Mouse (Mus musculus) midbrain, embryonic 10.5 days (tissue): ENCODE results near the gene Pcdh20. TPM values are rescaled to one million over a fixed set of nuclear protein-coding genes. Genes with fewer than 3 reads are reported as not detected.

Source experiments
- DNase-seq: peaks from one replicate; pipeline ENCODE4 v3.0.0-alpha.2; 2017; ENCODE audit warnings: low spot score
- H3K27ac ChIP-seq: fragments of 300-500 bp; sonication (generic); replicated peaks from 2 replicates; pipeline ENCODE4 v1.5.1; 2016; ENCODE audit warnings: mild to moderate bottlenecking
- H3K27me3 ChIP-seq: fragments of 300-500 bp; sonication (generic); 2 replicates; pipeline ENCODE4 v1.6.1; 2016; ENCODE audit warnings: low read depth, mild to moderate bottlenecking; ENCODE audit not compliant: poor library complexity, severe bottlenecking
- H3K36me3 ChIP-seq: fragments of 300-500 bp; sonication (generic); 2 replicates; pipeline ENCODE4 v1.6.1; 2016; ENCODE audit warnings: mild to moderate bottlenecking, moderate library complexity
- H3K4me1 ChIP-seq: fragments of 300-500 bp; sonication (generic); 2 replicates; pipeline ENCODE4 v1.6.1; 2016
- H3K4me3 ChIP-seq: fragments of 300-500 bp; sonication (generic); 2 replicates; pipeline ENCODE4 v1.5.1; 2016; ENCODE audit warnings: mild to moderate bottlenecking, moderate library complexity
- H3K9me3 ChIP-seq: fragments of 300-500 bp; sonication (generic); replicated peaks from 2 replicates; pipeline ENCODE4 v1.6.1; 2016; ENCODE audit warnings: mild to moderate bottlenecking
- WGBS: fragments of 180-500 bp; shearing (Covaris S2); methylation state at CpG from one replicate; pipeline ENCODE4 v1.1.7; 2016; 5-methylcytosine and 5-hydroxymethylcytosine counted together
- polyA plus RNA-seq: library from polyadenylated mRNA; unstranded; fragments of >200 nt; fragmentation: Nextera tagmentation; extraction: Ambion mirVana; gene quantifications from 2 replicates; pipeline ENCODE4 v1.2.1, GENCODE M21; 2016

Pcdh20 gene
- 0.38 and 0.97 TPM in 2 replicates for polyA plus RNA-seq

DNA sequence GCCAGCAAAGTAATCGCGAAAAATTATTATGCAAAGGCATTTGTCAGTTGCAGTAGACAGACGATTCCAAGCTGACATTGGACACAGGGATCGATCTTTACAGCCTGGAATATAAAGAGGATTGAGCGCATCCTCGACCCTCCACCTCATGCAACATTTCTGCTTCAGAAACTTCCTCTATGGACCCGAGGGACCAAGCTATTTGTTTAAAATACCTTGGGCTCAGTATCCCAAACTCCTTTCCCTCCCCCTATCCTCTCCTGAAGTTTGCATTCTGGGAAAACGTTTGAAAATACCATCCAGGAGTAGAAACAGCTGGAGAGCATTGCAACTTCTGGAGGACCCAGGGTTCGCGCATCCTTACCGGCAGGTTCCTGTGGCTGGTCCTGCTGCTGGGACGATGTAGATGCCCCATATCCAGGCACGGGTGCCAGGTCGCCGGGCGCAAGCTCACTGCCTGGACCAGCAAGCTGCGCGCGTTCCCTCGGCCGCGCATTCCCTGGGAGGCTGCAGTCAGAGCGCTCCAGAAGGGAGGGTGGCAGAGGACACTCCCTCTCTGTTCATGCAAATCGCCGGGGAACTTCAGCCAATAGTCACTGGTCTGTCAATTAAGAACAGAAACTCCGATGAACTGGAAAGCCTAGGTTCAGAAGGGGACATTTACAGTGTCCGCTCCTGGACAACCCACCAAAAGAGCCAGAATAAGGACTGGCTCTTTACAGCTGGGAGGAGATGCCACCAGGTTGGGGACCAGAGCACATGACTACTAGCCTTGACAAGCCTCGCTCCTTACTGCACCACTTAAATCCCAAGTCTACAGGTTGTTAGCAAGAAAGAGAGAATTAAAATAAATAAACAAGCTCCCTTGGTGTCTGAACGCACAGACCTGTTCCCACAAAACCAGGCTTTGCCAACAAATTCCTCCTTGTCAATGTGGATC, at the start of gene Pcdh20:
TSS of gene Pcdh20 (minus strand) at position 902 of the 940 bp plus-strand sequence.
- H3K4me3 ChIP-seq = peak within 1 kb of the TSS; percentile 65
- no peaks in the 10 kb centered on the region for H3K36me3 ChIP-seq
- peaks cover 18% of the 10 kb centered on the region for H3K4me1 ChIP-seq
- 2% methylated on average over 29 of the region's 29 CpGs for WGBS
- H3K27me3 ChIP-seq = peaks cover 39% of the 10 kb centered on the region
- DNase-seq = peak; percentile 61
- H3K9me3 ChIP-seq = no peaks in the 10 kb centered on the region
- no peak within 1 kb of the TSS for H3K27ac ChIP-seq

DNA sequence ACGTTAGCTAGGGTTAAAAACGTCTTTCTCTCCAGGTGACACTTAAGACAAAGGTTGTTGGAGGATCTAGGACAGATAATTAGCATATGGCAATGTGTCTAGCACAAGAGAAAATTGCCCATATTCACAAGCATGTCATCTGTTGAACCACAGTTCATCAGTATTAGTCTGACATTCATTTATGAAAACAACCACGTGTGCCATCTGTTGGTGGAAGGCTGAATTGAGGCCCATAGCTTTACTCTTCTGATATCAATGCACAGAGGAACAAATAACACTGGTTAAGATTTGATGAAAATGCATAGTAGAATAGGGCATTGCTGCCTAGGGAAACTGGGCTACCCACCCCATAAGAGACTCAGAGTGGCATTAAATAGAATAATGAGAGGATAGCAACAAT, 8.7 kb upstream of the Pcdh20 start:
- Histone ChIP-seq H3K4me3 (no peak overlapping the region), H3K27me3 (no peaks in the 10 kb centered on the region), H3K9me3 (no peaks in the 10 kb centered on the region), H3K4me1 (no peaks in the 10 kb centered on the region), H3K27ac (no peak overlapping the region), H3K36me3 (no peaks in the 10 kb centered on the region)
- no peak for DNase-seq
- 59% methylated on average over 3 of the region's 3 CpGs for WGBS

DNA sequence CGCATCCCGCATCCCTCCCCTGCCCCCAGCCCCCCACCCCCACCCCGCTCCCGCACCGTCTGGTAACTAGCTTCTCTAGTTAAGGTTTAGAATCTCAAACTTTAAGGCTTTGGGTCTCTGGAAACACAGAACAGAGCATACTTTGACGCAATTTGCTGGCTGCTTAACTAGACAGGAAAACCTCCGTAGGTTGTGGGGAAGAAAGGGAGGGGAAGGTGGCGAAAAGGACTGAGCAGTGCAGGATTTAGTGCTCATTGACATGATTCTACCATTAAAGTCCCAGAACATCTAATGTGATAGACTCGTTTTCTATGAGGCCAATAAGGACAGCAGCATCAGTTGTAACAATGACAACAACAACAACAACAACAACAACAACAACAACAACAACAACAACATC, 1.2 kb downstream of the Pcdh20 start:
- H3K27me3 ChIP-seq = peaks cover 39% of the 10 kb centered on the region

DNA sequence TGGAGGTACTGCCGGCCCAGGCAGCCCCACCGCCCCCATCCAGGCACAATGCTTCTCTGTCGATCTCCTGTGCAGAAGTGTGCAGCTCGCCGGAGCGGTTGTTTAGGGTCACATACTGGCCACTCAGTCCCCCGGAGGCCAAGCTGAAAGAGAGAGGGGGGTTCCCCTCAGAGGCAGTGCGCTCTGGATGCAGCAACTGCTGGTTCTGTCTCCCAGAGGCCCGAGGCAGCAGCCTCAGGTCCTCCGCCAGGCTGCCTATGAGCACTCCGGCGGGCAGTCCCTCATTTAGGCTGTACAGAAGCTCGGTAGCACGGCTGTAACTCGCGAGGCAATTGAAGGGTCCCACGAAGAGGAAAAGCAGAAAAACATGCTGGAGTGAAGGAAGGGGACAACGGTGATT, 1.8 kb downstream of the Pcdh20 start:
- Histone ChIP-seq H3K36me3 (no peaks in the 10 kb centered on the region), H3K4me3 (peak overlapping the region; percentile 65), H3K9me3 (no peaks in the 10 kb centered on the region), H3K27me3 (peaks cover 39% of the 10 kb centered on the region), H3K27ac (no peak overlapping the region; the same call in 1 of the 2 replicates), H3K4me1 (peaks cover 18% of the 10 kb centered on the region)
- WGBS = 2% methylated on average over 18 of the region's 18 CpGs
- peak; percentile 46 for DNase-seq

More for the DNA sequence above, 1.2 kb downstream of the Pcdh20 start:
- WGBS = under 1% methylated on average over 9 of the region's 9 CpGs
- no peak for DNase-seq
- H3K4me3 ChIP-seq = peak overlapping the region; percentile 65
- H3K9me3 ChIP-seq = no peaks in the 10 kb centered on the region
- no peaks in the 10 kb centered on the region for H3K36me3 ChIP-seq
- no peak overlapping the region; the same call in 1 of the 2 replicates for H3K27ac ChIP-seq
- peaks cover 18% of the 10 kb centered on the region for H3K4me1 ChIP-seq

DNA sequence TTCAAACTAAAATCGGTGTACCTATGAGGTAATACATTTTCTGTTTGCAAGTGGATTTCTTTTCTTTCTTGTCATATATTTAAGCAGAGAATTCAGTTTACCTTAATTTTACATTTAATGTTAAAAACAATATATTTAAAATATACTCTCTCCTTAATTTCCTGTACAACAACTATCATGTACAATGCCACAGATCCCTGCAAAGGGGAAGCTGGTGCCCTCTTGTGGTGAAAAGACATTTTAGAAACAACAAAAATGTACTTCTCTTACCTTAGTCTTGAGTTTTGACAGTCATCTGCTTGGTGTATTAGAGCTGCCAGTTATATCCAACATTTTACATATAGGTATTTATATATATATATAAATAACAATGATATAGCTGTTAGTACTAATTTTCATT, 4.8 kb downstream of the Pcdh20 start:
- Histone ChIP-seq H3K4me1 (peaks cover 18% of the 10 kb centered on the region), H3K4me3 (no peak overlapping the region), H3K36me3 (no peaks in the 10 kb centered on the region), H3K27ac (no peak overlapping the region), H3K9me3 (no peaks in the 10 kb centered on the region), H3K27me3 (peaks cover 27% of the 10 kb centered on the region)
- 95% methylated on average over 1 of the region's 1 CpGs for WGBS
- no peak for DNase-seq

DNA sequence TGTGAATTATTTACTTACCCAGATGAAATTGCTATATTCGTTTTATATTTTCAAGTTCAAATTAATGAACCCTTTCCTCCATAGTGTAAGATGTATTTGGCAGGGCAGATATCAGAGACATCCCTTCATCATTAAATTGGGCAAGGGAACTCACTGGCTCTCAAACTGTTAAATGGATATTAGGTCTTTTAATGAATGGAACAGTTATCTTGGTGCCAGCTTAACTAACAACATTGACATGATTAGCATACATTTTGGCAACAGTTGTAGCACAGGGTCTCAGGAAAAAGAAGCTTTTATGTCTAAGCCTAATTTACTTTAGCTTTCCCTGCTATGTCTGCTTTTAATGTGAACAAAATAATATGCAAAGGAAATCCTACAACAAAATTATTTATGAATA, 6.8 kb downstream of the Pcdh20 start:
- no peaks in the 10 kb centered on the region for H3K9me3 ChIP-seq
- no peaks in the 10 kb centered on the region for H3K36me3 ChIP-seq
- WGBS = 83% methylated on average over 1 of the region's 1 CpGs
- H3K4me3 ChIP-seq = no peak overlapping the region
- H3K4me1 ChIP-seq = peaks cover 2% of the 10 kb centered on the region
- no peak for DNase-seq
- H3K27me3 ChIP-seq = peaks cover 19% of the 10 kb centered on the region
- H3K27ac ChIP-seq = no peak overlapping the region

DNA sequence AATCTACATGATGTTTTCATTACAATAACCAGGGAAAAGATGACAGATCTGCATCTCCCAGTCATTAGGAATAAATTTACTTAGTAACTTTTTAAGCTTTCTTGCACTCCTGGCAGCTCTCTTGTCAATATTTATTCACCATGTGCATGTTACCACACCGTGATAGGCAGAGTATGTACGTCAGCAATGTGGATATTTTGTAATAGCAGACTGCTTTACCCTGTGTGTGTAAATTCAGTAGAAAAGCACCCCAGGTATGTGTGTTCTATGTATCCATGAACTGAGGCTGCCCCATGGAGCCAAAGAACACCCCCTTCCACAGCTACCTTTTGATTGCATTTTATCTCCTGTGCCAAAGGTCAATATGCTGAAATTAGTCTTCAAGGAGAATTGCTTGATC, 7.8 kb downstream of the Pcdh20 start:
- DNase-seq = no peak
- peaks cover 9% of the 10 kb centered on the region for H3K27me3 ChIP-seq
- H3K36me3 ChIP-seq = no peaks in the 10 kb centered on the region
- no peak overlapping the region for H3K4me3 ChIP-seq
- no peak overlapping the region for H3K27ac ChIP-seq
- no peaks in the 10 kb centered on the region for H3K4me1 ChIP-seq
- H3K9me3 ChIP-seq = no peaks in the 10 kb centered on the region
- WGBS = 80% methylated on average over 2 of the region's 2 CpGs

DNA sequence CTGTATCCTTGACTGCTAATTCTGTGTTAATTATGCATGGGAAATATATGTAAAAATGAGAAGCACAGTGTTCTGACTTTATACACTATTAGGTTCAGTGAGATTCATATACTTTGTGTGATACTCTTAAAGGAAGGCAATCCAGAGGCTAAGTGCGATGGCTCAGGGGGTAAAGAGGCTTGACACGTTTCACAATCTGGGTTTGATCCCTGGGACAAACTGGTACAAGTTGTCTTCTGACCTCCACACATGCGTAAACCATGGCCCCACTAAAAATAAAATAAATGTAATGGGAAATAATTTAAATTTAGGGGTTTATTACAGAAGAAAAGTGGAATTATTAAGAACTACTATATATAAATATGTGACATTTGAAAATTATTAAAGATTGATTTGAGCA, 8.3 kb downstream of the Pcdh20 start:
- Histone ChIP-seq H3K27ac (no peak overlapping the region), H3K9me3 (no peaks in the 10 kb centered on the region), H3K4me3 (no peak overlapping the region), H3K4me1 (no peaks in the 10 kb centered on the region), H3K36me3 (no peaks in the 10 kb centered on the region), H3K27me3 (peaks cover 5% of the 10 kb centered on the region)
- DNase-seq = no peak
- WGBS = 91% methylated on average over 3 of the region's 3 CpGs

DNA sequence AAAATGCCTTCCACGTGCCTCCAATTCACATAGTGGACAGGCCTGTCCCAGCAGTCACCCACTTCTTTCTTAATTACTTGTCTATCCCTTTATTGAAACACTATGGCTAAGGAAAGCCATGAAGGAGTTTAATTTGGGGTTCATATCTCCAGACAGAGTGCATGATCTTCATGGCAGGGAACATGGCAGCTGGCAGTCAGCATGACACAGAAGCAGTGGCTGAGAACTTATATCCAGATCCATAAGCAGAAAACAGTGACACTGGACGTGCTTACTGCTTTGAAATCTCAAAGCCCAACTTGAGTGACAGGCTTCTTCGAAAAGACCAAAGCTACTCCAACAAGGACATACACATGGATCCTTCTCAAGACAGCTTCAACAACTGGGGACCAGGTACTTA, 10.5 kb downstream of the Pcdh20 start:
- H3K4me1 ChIP-seq = no peaks in the 10 kb centered on the region
- H3K27me3 ChIP-seq = no peaks in the 10 kb centered on the region
- H3K4me3 ChIP-seq = no peak overlapping the region
- H3K27ac ChIP-seq = no peak overlapping the region
- 87% methylated on average over 3 of the region's 3 CpGs for WGBS
- no peaks in the 10 kb centered on the region for H3K36me3 ChIP-seq
- no peak for DNase-seq
- H3K9me3 ChIP-seq = no peaks in the 10 kb centered on the region

DNA sequence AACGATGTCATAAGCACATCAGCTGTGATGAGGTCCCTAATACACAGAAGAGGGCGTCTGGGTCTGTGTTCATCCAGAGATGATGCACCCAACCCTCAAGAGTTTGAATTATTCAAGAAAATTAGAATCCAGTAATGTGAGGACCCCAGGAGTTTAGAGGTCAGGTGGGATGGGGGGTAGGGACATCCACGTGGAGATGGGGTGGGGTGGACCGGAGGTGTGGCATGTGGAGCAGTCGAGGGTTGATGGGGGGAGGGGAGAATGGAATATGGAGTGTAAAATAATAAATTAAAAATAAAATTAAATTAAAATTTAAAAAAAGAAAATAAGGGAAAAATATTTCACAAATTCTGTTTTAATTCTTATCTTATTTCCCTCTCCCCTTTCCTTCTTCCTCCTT, 27.9 kb downstream of the Pcdh20 start:
- Histone ChIP-seq H3K4me1 (no peaks in the 10 kb centered on the region), H3K27ac (no peak overlapping the region), H3K27me3 (no peaks in the 10 kb centered on the region), H3K9me3 (no peaks in the 10 kb centered on the region), H3K4me3 (no peak overlapping the region), H3K36me3 (no peaks in the 10 kb centered on the region)
- 79% methylated on average over 5 of the region's 5 CpGs for WGBS
- no peak for DNase-seq

DNA sequence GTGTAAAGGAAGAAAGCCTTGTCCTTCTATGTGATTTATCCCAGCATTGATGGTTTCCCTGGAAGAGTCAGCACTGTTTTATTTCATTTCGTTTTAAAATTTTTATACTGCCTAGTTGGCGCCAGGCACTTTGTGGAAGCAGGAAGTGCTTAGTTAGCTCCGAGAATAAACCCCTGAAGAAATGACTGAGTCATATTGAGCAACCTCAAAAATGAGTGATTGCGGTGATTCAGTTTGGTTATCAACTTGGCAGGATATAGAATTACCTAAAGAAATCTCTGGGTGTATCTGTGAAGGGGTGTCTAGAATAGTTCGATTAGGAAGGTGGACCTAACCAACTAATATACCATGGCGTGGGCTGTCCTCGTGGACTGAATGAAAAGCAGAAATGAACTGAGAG, 41.8 kb downstream of the Pcdh20 start:
- Histone ChIP-seq H3K27me3 (no peaks in the 10 kb centered on the region), H3K27ac (no peak overlapping the region), H3K9me3 (no peaks in the 10 kb centered on the region), H3K36me3 (no peaks in the 10 kb centered on the region), H3K4me3 (no peak overlapping the region), H3K4me1 (no peaks in the 10 kb centered on the region)
- 92% methylated on average over 7 of the region's 7 CpGs for WGBS
- no peak for DNase-seq

DNA sequence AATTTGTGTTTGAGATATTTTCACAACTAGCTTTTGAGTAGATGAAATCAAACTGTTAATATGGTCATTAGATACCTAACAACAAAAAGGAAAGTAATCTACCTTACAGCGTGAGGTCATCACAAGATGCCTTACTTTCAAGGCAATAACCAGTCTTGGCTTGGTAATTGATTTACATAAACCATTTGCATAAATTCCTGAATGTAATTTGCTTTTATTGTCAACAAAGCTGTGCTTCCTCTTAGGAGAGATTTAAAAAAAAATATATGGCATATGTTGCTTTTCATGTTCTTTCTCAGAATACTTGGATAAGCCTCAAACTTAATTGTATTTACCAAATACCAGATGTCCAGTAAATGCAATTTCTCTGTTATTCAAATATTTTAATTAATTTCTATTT, 43.8 kb downstream of the Pcdh20 start:
- no peaks in the 10 kb centered on the region for H3K27me3 ChIP-seq
- H3K36me3 ChIP-seq = no peaks in the 10 kb centered on the region
- WGBS = 91% methylated on average over 1 of the region's 1 CpGs
- DNase-seq = no peak
- H3K9me3 ChIP-seq = no peaks in the 10 kb centered on the region
- no peaks in the 10 kb centered on the region for H3K4me1 ChIP-seq
- H3K27ac ChIP-seq = no peak overlapping the region
- H3K4me3 ChIP-seq = no peak overlapping the region
